Mouse (Mus musculus): Measurements from ENCODE around the gene Ifit1.

- no peak for TF ChIP-seq CTCF (IDR thresholded peaks at IDR 0.05; ENCODE audit: control insufficient read depth, insufficient read depth, insufficient read length)
- no peak for TF ChIP-seq USF1 (IDR thresholded peaks at IDR 0.05; ENCODE audit: low read depth)
- TF ChIP-seq CEBPB (IDR thresholded peaks at IDR 0.05; ENCODE audit: low read depth) = no peak
- TF ChIP-seq MYOD1 (IDR thresholded peaks at IDR 0.05; ENCODE audit: control insufficient read depth, insufficient read length, low read depth) = no peak
These were observed 55.8 kb downstream of the Ifit1 start for GRCm38 (mm10) chr19:34696352-34696986.
